Mouse (Mus musculus): ENCODE measurements around the gene Dock8.

Dock8 gene

GRCm38 (mm10) chr19:24999201-24999886 is at the start of gene Dock8:
TSS of gene Dock8 (plus strand) at chr19:24999534.
- DNase-seq (ENCODE audit: low spot score): peak; percentile 60

GRCm38 (mm10) chr19:24958531-24958930 is 40.8 kb upstream of the Dock8 start:
- DNase-seq (ENCODE audit: low spot score): peak; percentile 84

- peak; percentile 100 for DNase-seq (ENCODE audit: low spot score)
These were observed 38.0 kb upstream of the Dock8 start, which contains the start of gene Cbwd1 for GRCm38 (mm10) chr19:24961172-24961962. TSS of gene Cbwd1 (minus strand) at chr19:24961610.

- DNase-seq (ENCODE audit: low spot score): no peak
These were observed 33.1 kb upstream of the Dock8 start for GRCm38 (mm10) chr19:24966203-24966602.

- DNase-seq (ENCODE audit: low spot score): no peak
These were observed 32.4 kb upstream of the Dock8 start for GRCm38 (mm10) chr19:24966941-24967340.

GRCm38 (mm10) chr19:24971307-24971706 is 28.0 kb upstream of the Dock8 start:
- no peak for DNase-seq (ENCODE audit: low spot score)

- no peak for DNase-seq (ENCODE audit: low spot score)
These were observed 26.5 kb upstream of the Dock8 start for GRCm38 (mm10) chr19:24972701-24973390.

- DNase-seq (ENCODE audit: low spot score): no peak
These were observed 21.3 kb upstream of the Dock8 start for GRCm38 (mm10) chr19:24977991-24978390.

- DNase-seq (ENCODE audit: low spot score): no peak
These were observed 20.2 kb upstream of the Dock8 start for GRCm38 (mm10) chr19:24978852-24979842.

- DNase-seq (ENCODE audit: low spot score): peak; percentile 44
These were observed 18.0 kb upstream of the Dock8 start for GRCm38 (mm10) chr19:24981294-24981693.

GRCm38 (mm10) chr19:24983050-24983449 is 16.3 kb upstream of the Dock8 start:
- DNase-seq (ENCODE audit: low spot score): no peak

- no peak for DNase-seq (ENCODE audit: low spot score)
These were observed 15.4 kb upstream of the Dock8 start for GRCm38 (mm10) chr19:24983857-24984498.

- DNase-seq (ENCODE audit: low spot score): no peak
These were observed 14.3 kb upstream of the Dock8 start for GRCm38 (mm10) chr19:24985045-24985444.

- DNase-seq (ENCODE audit: low spot score): no peak
These were observed 12.0 kb upstream of the Dock8 start for GRCm38 (mm10) chr19:24987355-24987754.

GRCm38 (mm10) chr19:24988831-24989230 is 10.5 kb upstream of the Dock8 start:
- no peak for DNase-seq (ENCODE audit: low spot score)

GRCm38 (mm10) chr19:24990138-24990822 is 9.1 kb upstream of the Dock8 start:
- no peak for DNase-seq (ENCODE audit: low spot score)

- DNase-seq (ENCODE audit: low spot score): no peak
These were observed 5.8 kb upstream of the Dock8 start for GRCm38 (mm10) chr19:24993526-24993925.

- peak; percentile 42 for DNase-seq (ENCODE audit: low spot score)
These were observed 4.4 kb upstream of the Dock8 start for GRCm38 (mm10) chr19:24994900-24995299.

- DNase-seq (ENCODE audit: low spot score): no peak
These were observed 2.3 kb upstream of the Dock8 start for GRCm38 (mm10) chr19:24996815-24997704.

Data from embryo, embryonic 10.5 days (tissue).